Mouse (Mus musculus) megakaryocyte, embryonic 14.5 days (primary cell): ENCODE measurements around the gene Dot1l. TPM values are rescaled to one million over a fixed set of nuclear protein-coding genes. Genes with fewer than 3 reads are reported as not detected.

Source experiments
- H3K27me3 ChIP-seq: replicated peaks from 2 replicates; pipeline ENCODE3; 2012; ENCODE audit warnings: inconsistent platforms
- H3K36me3 ChIP-seq: replicated peaks from 2 replicates; pipeline ENCODE3; 2012; ENCODE audit warnings: low read length, inconsistent platforms, mixed read lengths
- H3K4me1 ChIP-seq: 2 replicates; pipeline ENCODE4 v1.6.1; 2012; ENCODE audit warnings: inconsistent platforms
- H3K4me3 ChIP-seq: replicated peaks from 2 replicates; pipeline ENCODE3; 2012; ENCODE audit warnings: moderate library complexity, mild to moderate bottlenecking, inconsistent platforms
- H3K9me3 ChIP-seq: 2 replicates; pipeline ENCODE4 v1.6.1; 2012; ENCODE audit warnings: inconsistent platforms
- FLI1 ChIP-seq: IDR thresholded peaks from 2 replicates; pipeline ENCODE4 v1.6.1; 2012; ENCODE audit warnings: low read length, inconsistent platforms, mixed read lengths
- GATA1 ChIP-seq: IDR thresholded peaks from 3 replicates; pipeline ENCODE4 v1.6.1; 2012; ENCODE audit warnings: mixed read lengths, low read length, inconsistent platforms, borderline replicate concordance
- polyA plus RNA-seq: library from polyadenylated mRNA; stranded (reverse); fragments of >175 nt; gene quantifications from 2 replicates; pipeline ENCODE4 v1.2.3, GENCODE M21; 2012; ENCODE audit warnings: low replicate concordance; ENCODE audit not compliant: insufficient read depth

Gene Dot1l
- polyA plus RNA-seq, 1 experiment = 35.3 TPM

- Histone ChIP-seq H3K9me3 (no peaks in the 10 kb centered on the region), H3K27me3 (no peaks in the 10 kb centered on the region), H3K4me1 (peaks cover 98% of the 10 kb centered on the region), H3K4me3 (peak overlapping the region; percentile 74), H3K36me3 (peaks cover 98% of the 10 kb centered on the region)
- TF ChIP-seq FLI1 = no peak
- TF ChIP-seq GATA1 = no peak
Observed at GRCm38 (mm10) chr10:80773816-80774215, 18.8 kb downstream of the Dot1l start.

- Histone ChIP-seq H3K36me3 (peaks cover 100% of the 10 kb centered on the region), H3K9me3 (no peaks in the 10 kb centered on the region), H3K4me3 (peak overlapping the region; percentile 74), H3K4me1 (peaks cover 98% of the 10 kb centered on the region), H3K27me3 (no peaks in the 10 kb centered on the region)
- TF ChIP-seq GATA1 (no peak), FLI1 (no peak)
Observed at GRCm38 (mm10) chr10:80774549-80774948, 19.5 kb downstream of the Dot1l start.

GRCm38 (mm10) chr10:80774981-80775380 is 20.0 kb downstream of the Dot1l start:
- TF ChIP-seq GATA1 (no peak), FLI1 (no peak)
- Histone ChIP-seq H3K4me3 (peak overlapping the region; percentile 50), H3K9me3 (no peaks in the 10 kb centered on the region), H3K27me3 (no peaks in the 10 kb centered on the region), H3K4me1 (peaks cover 98% of the 10 kb centered on the region), H3K36me3 (peaks cover 100% of the 10 kb centered on the region)

- Histone ChIP-seq H3K36me3 (peaks cover 100% of the 10 kb centered on the region), H3K27me3 (no peaks in the 10 kb centered on the region), H3K4me1 (peaks cover 96% of the 10 kb centered on the region), H3K9me3 (no peaks in the 10 kb centered on the region), H3K4me3 (no peak overlapping the region)
- TF ChIP-seq GATA1 = no peak
- no peak for TF ChIP-seq FLI1
Observed at GRCm38 (mm10) chr10:80775731-80776130, 20.7 kb downstream of the Dot1l start.

GRCm38 (mm10) chr10:80776358-80776869 is 21.4 kb downstream of the Dot1l start:
- no peak overlapping the region for H3K4me3 ChIP-seq
- H3K27me3 ChIP-seq = no peaks in the 10 kb centered on the region
- TF ChIP-seq GATA1 = no peak
- TF ChIP-seq FLI1 = no peak
- no peaks in the 10 kb centered on the region for H3K9me3 ChIP-seq
- H3K36me3 ChIP-seq = peaks cover 100% of the 10 kb centered on the region
- peaks cover 90% of the 10 kb centered on the region for H3K4me1 ChIP-seq

GRCm38 (mm10) chr10:80777123-80777522 is 22.1 kb downstream of the Dot1l start:
- H3K4me3 ChIP-seq = no peak overlapping the region
- H3K4me1 ChIP-seq = peaks cover 82% of the 10 kb centered on the region
- H3K27me3 ChIP-seq = no peaks in the 10 kb centered on the region
- peaks cover 100% of the 10 kb centered on the region for H3K36me3 ChIP-seq
- H3K9me3 ChIP-seq = no peaks in the 10 kb centered on the region
- TF ChIP-seq FLI1 = no peak
- TF ChIP-seq GATA1 = no peak

- Histone ChIP-seq H3K36me3 (peaks cover 100% of the 10 kb centered on the region), H3K9me3 (no peaks in the 10 kb centered on the region), H3K4me3 (no peak overlapping the region), H3K27me3 (no peaks in the 10 kb centered on the region), H3K4me1 (peaks cover 58% of the 10 kb centered on the region)
- TF ChIP-seq FLI1 (no peak), GATA1 (no peak)
Observed at GRCm38 (mm10) chr10:80779565-80779964, 24.6 kb downstream of the Dot1l start.

GRCm38 (mm10) chr10:80784302-80784701 is 29.3 kb downstream of the Dot1l start:
- H3K36me3 ChIP-seq = peaks cover 100% of the 10 kb centered on the region
- no peak overlapping the region for H3K4me3 ChIP-seq
- H3K27me3 ChIP-seq = no peaks in the 10 kb centered on the region
- TF ChIP-seq FLI1 (no peak), GATA1 (no peak)
- no peaks in the 10 kb centered on the region for H3K9me3 ChIP-seq
- H3K4me1 ChIP-seq = peaks cover 13% of the 10 kb centered on the region

GRCm38 (mm10) chr10:80784871-80785270 is 29.9 kb downstream of the Dot1l start:
- Histone ChIP-seq H3K36me3 (peaks cover 99% of the 10 kb centered on the region), H3K4me1 (peaks cover 7% of the 10 kb centered on the region), H3K27me3 (no peaks in the 10 kb centered on the region), H3K9me3 (no peaks in the 10 kb centered on the region), H3K4me3 (no peak overlapping the region)
- TF ChIP-seq FLI1 = no peak
- TF ChIP-seq GATA1 = no peak

GRCm38 (mm10) chr10:80785963-80786362 is 31.0 kb downstream of the Dot1l start:
- H3K36me3 ChIP-seq = peaks cover 99% of the 10 kb centered on the region
- TF ChIP-seq GATA1 (no peak), FLI1 (no peak)
- no peaks in the 10 kb centered on the region for H3K9me3 ChIP-seq
- H3K4me1 ChIP-seq = peaks cover 5% of the 10 kb centered on the region; the same call in 1 of the 2 replicates
- no peak overlapping the region for H3K4me3 ChIP-seq
- no peaks in the 10 kb centered on the region for H3K27me3 ChIP-seq
